Mouse (Mus musculus) cerebellum, adult 2 months (tissue): ENCODE results near the gene Rita1. TPM values are rescaled to one million over a fixed set of nuclear protein-coding genes. Genes with fewer than 3 reads are reported as not detected.

ENCODE experiments used
- DNase-seq, 2 experiments: peaks; one replicate each; pipeline ENCODE4 v3.0.0; 2021
- H3K27ac ChIP-seq: fragments of 200-500 bp; 2 replicates; pipeline ENCODE4 v1.5.1; 2012; ENCODE audit warnings: low read length, control low read depth, inconsistent platforms; ENCODE audit not compliant: insufficient read depth
- H3K27me3 ChIP-seq: fragments of 200-500 bp; 2 replicates; pipeline ENCODE4 v1.6.1; 2012; ENCODE audit warnings: inconsistent platforms, mild to moderate bottlenecking, low read length, moderate library complexity; ENCODE audit not compliant: control insufficient read depth, insufficient read depth
- H3K4me1 ChIP-seq: fragments of 200-500 bp; 2 replicates; pipeline ENCODE4 v1.6.1; 2011; ENCODE audit warnings: low read length; ENCODE audit not compliant: control insufficient read depth, insufficient read depth
- H3K4me3 ChIP-seq: fragments of 200-500 bp; replicated peaks from 2 replicates; pipeline ENCODE3; 2011; ENCODE audit warnings: mild to moderate bottlenecking, low read depth, low read length, control low read depth; ENCODE audit not compliant: insufficient read depth
- CTCF ChIP-seq: fragments of 200-500 bp; IDR thresholded peaks from 2 replicates; pipeline ENCODE4 v1.5.1; 2011; ENCODE audit warnings: low read depth, mild to moderate bottlenecking, control low read depth, low read length, moderate library complexity, borderline replicate concordance; ENCODE audit not compliant: insufficient read depth
- POLR2A ChIP-seq: fragments of 200-500 bp; IDR thresholded peaks from 2 replicates; pipeline ENCODE4 v1.6.1; 2011; ENCODE audit warnings: low read length, control low read depth, borderline replicate concordance; ENCODE audit not compliant: insufficient read depth
- WGBS: fragments of 180-500 bp; shearing (Covaris S2); methylation state at CpG from one replicate; pipeline ENCODE4 v1.1.7; 2018; 5-methylcytosine and 5-hydroxymethylcytosine counted together
- polyA plus RNA-seq: library from polyadenylated mRNA; depleted of rRNA; stranded (reverse); fragments of >200 nt; gene quantifications from 2 replicates; pipeline ENCODE4 v1.2.3, GENCODE M21; 2012; rRNA removed

The Rita1 gene
- polyA plus RNA-seq, 1 experiment, result 47.3 TPM

DNA sequence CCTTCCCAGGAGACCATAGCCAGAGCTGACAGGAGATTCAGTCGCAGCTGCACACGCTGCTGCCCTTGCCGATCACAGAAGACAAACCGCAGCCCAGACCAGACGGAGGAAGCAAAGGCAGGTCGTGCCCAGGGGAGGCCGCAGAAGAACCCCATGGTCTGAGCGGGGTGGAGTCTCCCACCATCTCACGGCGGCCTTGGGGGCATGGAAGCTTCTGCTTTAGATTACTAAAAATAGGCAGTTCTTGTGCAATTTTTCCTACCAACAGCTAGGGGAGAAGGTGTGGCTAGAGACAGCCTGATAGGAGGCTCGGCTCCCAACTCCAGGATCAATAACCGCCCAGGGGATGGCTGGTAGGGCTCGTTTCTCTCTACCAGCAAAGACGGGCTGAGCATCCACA lies 53.6 kb downstream of the Rita1 start:
- WGBS, result 75% methylated on average over 14 of the region's 14 CpGs
- TF ChIP-seq CTCF, result no peak
- no peak for TF ChIP-seq POLR2A
- peaks cover 45% of the 10 kb centered on the region for H3K4me1 ChIP-seq
- no peak for DNase-seq
- H3K27me3 ChIP-seq, result no peaks in the 10 kb centered on the region
- peak overlapping the region; percentile 6 for H3K4me3 ChIP-seq
- H3K27ac ChIP-seq, result 0 out of 2 replicates have a peak overlapping the region, but pooled peaks have one; percentile 38

DNA sequence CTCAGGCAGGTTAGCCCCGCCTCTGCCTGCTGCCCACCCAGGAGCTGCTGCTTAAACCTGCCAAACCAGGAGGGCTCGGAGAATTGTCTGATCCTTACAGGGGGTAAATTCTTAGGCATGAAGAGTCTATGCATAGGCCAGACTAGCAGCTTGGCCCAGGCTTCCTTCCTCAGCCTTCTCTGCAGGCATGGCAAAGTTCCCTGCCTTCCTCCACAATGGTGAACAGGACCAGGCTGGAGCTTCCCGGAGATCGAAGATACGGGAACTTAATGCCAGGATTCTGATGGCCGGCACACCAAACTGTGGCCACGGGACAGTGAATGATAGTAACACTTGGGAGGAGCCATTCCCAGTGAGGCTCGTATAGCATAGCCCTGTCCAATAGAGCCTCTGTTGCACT lies 54.3 kb downstream of the Rita1 start:
- Histone ChIP-seq H3K27me3 (no peaks in the 10 kb centered on the region), H3K4me3 (no peak overlapping the region), H3K4me1 (peaks cover 41% of the 10 kb centered on the region), H3K27ac (peak overlapping the region; percentile 32; the same call in 1 of the 2 replicates)
- WGBS, result 21% methylated on average over 8 of the region's 8 CpGs
- TF ChIP-seq POLR2A (no peak), CTCF (no peak)
- DNase-seq, result peak in 1 of 2 experiments; percentile 52

DNA sequence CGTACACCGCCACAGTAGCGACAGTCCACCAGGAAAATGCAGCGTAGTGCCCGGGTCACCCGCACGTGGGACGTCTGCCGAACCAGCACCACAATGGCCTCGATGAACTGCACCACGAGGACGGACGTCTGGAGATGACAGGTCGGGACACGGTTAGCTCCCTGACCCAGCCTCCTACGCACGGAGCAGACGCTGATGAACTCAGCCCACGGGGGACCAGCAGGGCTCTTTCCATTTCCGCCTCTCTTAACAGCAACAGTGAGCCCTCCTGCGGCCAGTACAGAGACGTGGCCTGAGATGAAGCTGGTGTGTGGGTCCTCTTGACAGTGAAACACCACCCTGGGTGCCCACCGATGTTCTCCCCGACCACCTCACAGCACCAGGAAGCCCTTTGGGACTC lies 56.5 kb downstream of the Rita1 start:
- DNase-seq, result peak in 1 of 2 experiments; percentile 37
- H3K27ac ChIP-seq, result no peak overlapping the region
- TF ChIP-seq CTCF, result no peak
- no peak for TF ChIP-seq POLR2A
- no peak overlapping the region for H3K4me3 ChIP-seq
- no peaks in the 10 kb centered on the region for H3K27me3 ChIP-seq
- WGBS, result 66% methylated on average over 24 of the region's 24 CpGs
- H3K4me1 ChIP-seq, result peaks cover 41% of the 10 kb centered on the region

- H3K27ac ChIP-seq, result no peak overlapping the region
- WGBS, result 98% methylated on average over 5 of the region's 5 CpGs
Observed at GRCm38 (mm10) chr5:120550673-120551072, 61.7 kb downstream of the Rita1 start.

DNA sequence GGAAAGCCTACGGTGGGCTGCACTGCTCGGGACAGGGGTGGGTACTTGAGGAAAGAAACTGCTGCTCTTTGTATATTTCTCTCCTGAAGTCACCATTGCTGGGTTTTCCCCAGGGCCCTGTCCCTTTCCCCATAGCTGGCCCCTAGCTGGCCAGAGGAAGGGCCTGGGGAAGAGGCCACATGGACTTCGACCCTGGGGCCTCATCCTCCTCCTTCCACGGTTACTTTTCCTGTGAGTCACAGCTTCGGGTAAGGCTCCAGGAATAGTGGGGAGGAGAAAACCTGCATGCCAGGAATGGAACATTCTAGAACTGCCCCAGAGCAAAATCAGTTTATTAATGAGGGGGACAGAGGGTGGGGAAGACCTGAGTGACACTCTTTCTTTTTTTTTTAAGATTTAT lies 62.3 kb downstream of the Rita1 start:
- no peak overlapping the region for H3K4me3 ChIP-seq
- peaks cover 3% of the 10 kb centered on the region; the same call in 1 of the 2 replicates for H3K4me1 ChIP-seq
- TF ChIP-seq POLR2A (no peak), CTCF (no peak)
- no peaks in the 10 kb centered on the region for H3K27me3 ChIP-seq
- H3K27ac ChIP-seq, result no peak overlapping the region
- WGBS, result 84% methylated on average over 5 of the region's 5 CpGs
- DNase-seq, result no peak

More at GRCm38 (mm10) chr5:120550673-120551072, 61.7 kb downstream of the Rita1 start:
- no peaks in the 10 kb centered on the region for H3K27me3 ChIP-seq
- H3K4me1 ChIP-seq, result peaks cover 5% of the 10 kb centered on the region; the same call in 1 of the 2 replicates
- no peak overlapping the region for H3K4me3 ChIP-seq
- TF ChIP-seq POLR2A, result no peak
- DNase-seq, result no peak

DNA sequence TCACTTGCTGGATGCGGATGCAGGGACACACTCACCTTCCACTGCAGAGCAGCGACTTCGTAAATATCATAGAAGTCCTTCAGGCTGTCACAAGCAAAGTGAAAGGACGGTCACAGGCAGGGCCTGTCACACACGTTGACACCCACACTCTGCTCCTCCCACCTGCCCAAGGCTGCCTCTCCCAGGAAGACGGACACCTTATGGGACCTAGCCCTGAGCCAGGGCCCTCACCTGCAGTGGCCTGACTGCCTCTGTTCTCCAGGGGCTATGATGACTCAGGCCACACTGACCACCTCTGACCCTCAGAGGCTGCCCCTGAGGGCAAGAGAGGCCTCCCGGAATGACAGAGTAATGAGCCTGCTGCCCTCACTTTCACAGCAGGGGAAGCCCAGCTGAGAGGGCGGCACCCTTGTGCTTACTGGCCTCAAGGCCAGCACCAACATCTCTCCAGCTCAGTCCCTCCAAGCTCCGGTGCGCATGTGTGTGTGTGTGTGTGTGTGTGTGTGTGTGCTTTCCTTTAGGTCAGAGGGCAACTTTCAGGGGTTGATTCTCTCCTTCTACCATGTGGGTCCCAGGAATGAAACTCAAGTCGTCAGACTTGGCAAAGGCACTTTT lies 64.0 kb downstream of the Rita1 start:
- H3K4me3 ChIP-seq, result no peak overlapping the region
- no peaks in the 10 kb centered on the region for H3K4me1 ChIP-seq
- no peak for TF ChIP-seq CTCF
- no peak for TF ChIP-seq POLR2A
- no peaks in the 10 kb centered on the region for H3K27me3 ChIP-seq
- no peak overlapping the region for H3K27ac ChIP-seq
- 83% methylated on average over 11 of the region's 11 CpGs for WGBS
- DNase-seq, result no peak

Other genes starting within 250 kb of the Rita1 start
- gene Lhx5, start 180.9 kb downstream of the Rita1 start, polyA plus RNA-seq, result 7.7 and 9.7 TPM in 2 replicates
- 13.6 and 16.7 TPM in 2 replicates for gene Sdsl, start 139.8 kb downstream of the Rita1 start, polyA plus RNA-seq
- 0.36 and 0.52 TPM in 2 replicates for gene Sds, start 136.1 kb downstream of the Rita1 start, polyA plus RNA-seq
- 49.0 and 53.5 TPM in 2 replicates for gene Plbd2, start 109.0 kb downstream of the Rita1 start, polyA plus RNA-seq
- gene Slc8b1, start 101.4 kb downstream of the Rita1 start, polyA plus RNA-seq, result 8.2 TPM in 2 replicates
- 47.3 and 56.6 TPM in 2 replicates for gene Tpcn1, start 23.9 kb downstream of the Rita1 start, polyA plus RNA-seq
- 1.8 and 2.0 TPM in 2 replicates for gene Iqcd, start 23.6 kb downstream of the Rita1 start, polyA plus RNA-seq
- 24.1 and 25.4 TPM in 2 replicates for gene Ddx54, start 150 bp upstream of the Rita1 start, polyA plus RNA-seq
- 0.24 and 0.31 TPM in 2 replicates for gene Cfap73, start 21.6 kb upstream of the Rita1 start, polyA plus RNA-seq
- 24.7 and 30.5 TPM in 2 replicates for gene Rasal1, start 36.2 kb upstream of the Rita1 start, polyA plus RNA-seq
- 123 and 127 TPM in 2 replicates for gene Dtx1, start 99.3 kb upstream of the Rita1 start, polyA plus RNA-seq
- gene Oas2, start 137.3 kb upstream of the Rita1 start, polyA plus RNA-seq, result 0.41 and 0.80 TPM in 2 replicates
- 0.08 TPM in 2 replicates for gene Oas3, start 165.1 kb upstream of the Rita1 start, polyA plus RNA-seq
- not detected in 2 replicates for gene Oas1e, start 182.9 kb upstream of the Rita1 start, polyA plus RNA-seq
- gene Oas1c, start 199.9 kb upstream of the Rita1 start, polyA plus RNA-seq, result 1.2 and 2.0 TPM in 2 replicates
- gene Oas1f, start 234.8 kb upstream of the Rita1 start, polyA plus RNA-seq, result not detected in 2 replicates
- not detected in 2 replicates for gene Oas1h, start 248.8 kb upstream of the Rita1 start, polyA plus RNA-seq